In the genomic region with DNA sequence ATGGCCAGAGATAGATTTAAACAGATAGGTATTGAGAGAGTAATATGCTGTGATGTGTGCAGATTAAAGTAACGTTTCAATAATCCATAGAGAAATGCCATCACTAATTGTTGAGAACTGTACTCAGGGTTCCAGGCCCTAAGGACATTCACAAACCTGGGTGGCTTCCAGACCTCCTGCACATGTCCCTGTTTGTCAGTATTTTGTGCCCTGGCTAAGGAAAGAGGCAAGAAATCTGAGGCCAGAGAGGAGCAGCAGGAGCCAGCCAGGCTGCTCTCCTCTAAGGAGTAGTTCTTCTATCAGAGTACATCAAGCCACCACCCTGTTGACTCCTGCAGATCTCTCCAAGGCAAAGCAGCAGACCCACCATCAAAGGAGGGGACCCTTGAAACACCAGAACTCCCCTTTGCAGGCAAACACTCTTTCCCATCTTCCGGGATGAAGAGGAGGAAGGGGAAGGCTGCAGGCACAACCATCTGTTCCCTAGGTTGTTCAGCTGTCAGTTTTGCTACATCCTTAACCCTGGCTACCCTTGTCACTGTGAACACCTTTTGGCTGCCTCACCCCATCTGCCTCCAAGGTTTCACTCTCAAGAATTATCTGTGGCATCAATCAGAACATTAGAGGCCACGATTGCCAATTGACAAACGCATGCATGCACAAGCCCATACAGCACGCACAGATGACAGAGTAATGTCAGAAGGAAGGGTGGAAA, we compare ENCODE assay signal across 25 mouse cellular contexts. TPM values are rescaled to one million over a fixed set of nuclear protein-coding genes. Genes with fewer than 3 reads are reported as not detected.
A peak's percentile ranks its signal among the peaks of the same experiment; 100 is the strongest.
DNase-seq lines count a peak whose midpoint lies in the region; ATAC-seq lines count a peak whose summit lies in the region.
"Had no signal": no experiment of that assay in that cellular context is flagged by ENCODE, and none has a peak within 500 bp of the region (broad histone marks: within the 10 kb centered on the region; RNA-seq: fewer than 3 reads in every experiment).

No protein-coding gene starts in this region.

- peak; percentile 54 for ATAC-seq in cerebellum, adult (ENCODE audit: insufficient number of reproducible peaks, low FRiP score, low TSS enrichment)
- ATAC-seq: activated CD4-positive, CD25-positive, alpha-beta regulatory T cell, adult 4 months; forebrain, embryonic 16.5 days; liver, embryonic 12.5 days; liver, postnatal 0 days; midbrain, embryonic 16.5 days had no signal

- no peak for DNase-seq in cerebellum, postnatal 4 days (ENCODE audit: low spot score in 2 of 2)
- peak; percentile 15 to 47 for DNase-seq in urinary bladder, postnatal 4 days (ENCODE audit: low spot score in 2 of 2)
- no peak for DNase-seq in urinary bladder, postnatal 25 days (ENCODE audit: low spot score)
- DNase-seq in cerebellum, postnatal 10 days, result peak; percentile 46 to 49
- DNase-seq in kidney, postnatal 10 days, result no peak
- DNase-seq in layer of hippocampus, adult 18-20 months (ENCODE audit: low spot score in 2 of 2), result no peak
- no peak for DNase-seq in thymus, adult 18-20 months
- DNase-seq: adrenal gland, adult 2 months; adrenal gland, postnatal 36 days; gastrocnemius, postnatal 10 days; heart, adult 18-20 months; heart, postnatal 36 days; kidney, adult 18-20 months; kidney, postnatal 4 days; layer of hippocampus, postnatal 36 days; left cerebral cortex, postnatal 4 days; liver, postnatal 0 days; lung, postnatal 36 days; thymus, postnatal 14 days had no signal

RNA-seq across cellular contexts. Expression of gene Slc2a12, which starts 15.6 kb away (rescaled TPM):
- 1 to 10 TPM; 3.3 to 6.0 TPM for total RNA-seq in layer of hippocampus, adult 18-20 months (2021)
- total RNA-seq: common myeloid progenitor, adult 5-6 weeks had no signal

Comparison
In these comparisons a context has a peak if more than half of its experiments do, and no peak if none do; other contexts are left out.
1. DNase-seq: peak in urinary bladder, postnatal 4 days (2 of 2) and cerebellum, postnatal 10 days (2 of 2); none in cerebellum, postnatal 4 days (0 of 2), urinary bladder, postnatal 25 days (single experiment), kidney, postnatal 10 days (single experiment), layer of hippocampus, adult 18-20 months (0 of 2) and thymus, adult 18-20 months (0 of 2).